Mouse (Mus musculus): ENCODE measurements around the gene Sele.

Gene Sele

DNA sequence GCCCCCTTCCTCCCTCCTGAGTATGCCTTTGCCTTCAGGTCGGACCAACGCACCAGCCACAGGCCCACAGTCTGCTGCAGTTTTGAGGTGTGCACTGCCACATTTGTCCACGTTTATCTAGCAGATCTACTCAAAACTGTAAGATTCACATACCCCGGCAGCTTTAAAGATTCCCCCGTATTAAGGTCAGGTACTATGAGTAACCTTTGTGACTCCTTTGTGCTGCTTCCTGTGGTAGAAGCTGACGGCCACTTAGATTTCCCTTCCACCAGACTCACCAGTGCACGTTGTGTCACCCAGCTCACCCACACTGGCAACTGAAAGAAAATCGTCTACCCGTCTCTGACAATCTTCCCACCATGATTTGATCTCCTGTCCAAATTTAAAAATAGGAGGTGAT lies 25.1 kb downstream of the Sele start:
- no peak for DNase-seq

DNA sequence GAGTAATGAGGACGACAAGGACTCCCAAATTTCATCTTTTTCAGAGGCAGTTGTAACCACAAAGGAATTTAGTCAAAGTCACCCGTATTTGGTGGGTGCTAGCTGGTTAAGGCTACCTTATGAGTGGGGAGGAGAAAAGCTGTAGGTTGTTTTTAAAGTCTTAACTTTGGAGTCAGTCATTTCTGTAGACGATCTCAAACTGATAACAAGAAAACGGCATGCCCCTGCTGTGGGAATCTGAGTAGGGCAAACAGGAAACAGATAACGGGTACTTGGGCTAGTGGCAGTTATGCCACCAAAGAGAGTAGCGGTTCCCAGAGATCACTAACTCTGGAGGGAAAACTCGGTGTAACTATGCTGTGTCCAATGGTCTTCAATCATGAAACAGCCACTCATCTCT lies 25.8 kb downstream of the Sele start:
- DNase-seq: no peak

GRCm38 (mm10) chr1:164074606-164075140 lies 26.6 kb downstream of the Sele start:
- no peak for DNase-seq

DNA sequence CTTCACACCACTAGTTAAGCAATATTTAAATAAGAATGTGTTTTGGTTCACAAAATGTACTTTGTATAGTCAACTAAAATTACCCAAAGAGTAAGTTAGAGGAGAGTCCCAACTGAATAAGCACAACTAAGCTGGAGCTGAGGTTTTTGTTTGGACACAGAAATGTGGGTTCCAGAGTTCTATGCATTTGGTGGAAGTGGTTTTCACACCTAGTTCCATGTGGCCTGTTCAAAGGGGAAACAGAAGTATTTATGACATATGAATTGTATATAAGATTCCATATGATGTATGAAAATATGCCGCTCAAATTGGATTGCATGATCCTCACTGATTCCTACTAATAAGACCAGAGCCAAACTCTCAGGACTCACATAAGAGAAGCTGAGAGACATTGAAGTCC lies 27.4 kb downstream of the Sele start:
- no peak for DNase-seq

DNA sequence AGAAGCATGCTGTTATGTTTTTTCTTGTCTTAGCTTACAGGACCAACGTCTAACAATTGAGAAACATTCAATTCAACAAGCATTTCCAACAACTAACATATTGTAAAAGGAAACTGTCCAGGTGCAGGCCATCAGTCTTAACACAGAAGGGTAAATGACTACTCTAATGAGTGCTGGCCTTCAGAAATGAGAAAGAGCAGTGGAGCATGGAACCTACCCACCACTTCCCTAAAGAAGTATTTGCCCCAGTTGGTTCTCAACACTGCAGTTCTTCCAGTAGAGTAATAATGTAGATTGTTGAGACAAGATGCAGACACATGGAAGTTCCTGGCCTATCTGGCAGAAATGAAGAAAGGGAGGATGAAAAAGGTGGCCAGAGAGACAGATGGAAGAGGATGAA lies 28.4 kb downstream of the Sele start:
- no peak for DNase-seq

DNA sequence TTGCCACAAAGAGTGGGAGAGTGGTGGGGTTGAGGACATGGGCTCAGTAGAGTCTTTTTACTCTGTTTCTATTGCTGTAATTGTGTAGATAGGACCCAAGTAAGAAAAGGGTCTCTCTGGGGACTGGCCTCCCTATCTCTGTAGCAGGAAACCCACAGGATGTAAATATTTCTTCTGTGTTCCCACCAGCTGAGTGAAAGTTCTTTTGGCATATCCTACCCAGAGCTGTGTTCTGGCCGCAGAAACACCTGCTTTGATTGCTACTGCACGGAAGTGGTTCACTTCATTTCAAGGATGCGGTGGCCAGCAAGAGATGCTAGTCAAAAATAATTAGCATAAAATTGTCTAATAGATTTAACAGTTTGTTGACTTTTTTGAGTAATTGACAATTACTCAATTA lies 29.0 kb downstream of the Sele start:
- DNase-seq: no peak

- DNase-seq: no peak
Observed at GRCm38 (mm10) chr1:164078323-164078741, 30.3 kb downstream of the Sele start.

GRCm38 (mm10) chr1:164079091-164079490 lies 31.1 kb downstream of the Sele start:
- no peak for DNase-seq

GRCm38 (mm10) chr1:164083046-164083445 lies 35.0 kb downstream of the Sele start:
- no peak for DNase-seq

GRCm38 (mm10) chr1:164086797-164087196 lies 38.8 kb downstream of the Sele start:
- DNase-seq: no peak

GRCm38 (mm10) chr1:164087872-164088271 lies 39.8 kb downstream of the Sele start:
- DNase-seq: no peak

- no peak for DNase-seq
Observed at GRCm38 (mm10) chr1:164096780-164097179, 48.7 kb downstream of the Sele start.

- no peak for DNase-seq
Observed at GRCm38 (mm10) chr1:164097911-164098310, 49.9 kb downstream of the Sele start.

GRCm38 (mm10) chr1:164098372-164098771 lies 50.3 kb downstream of the Sele start:
- DNase-seq: no peak

Measured in cerebellum, adult 11 months (tissue).